Mouse (Mus musculus) bone marrow, adult 2 months (tissue): ENCODE measurements around the gene Ablim1.

Source experiments
- CTCF ChIP-seq: fragments of 200-500 bp; IDR thresholded peaks from 2 replicates; pipeline ENCODE4 v1.5.1; 2011; ENCODE audit warnings: low read length, control low read depth; ENCODE audit not compliant: control insufficient read depth, insufficient read depth
- POLR2A ChIP-seq: fragments of 200-500 bp; IDR thresholded peaks from 2 replicates; pipeline ENCODE4 v1.6.1; 2011; ENCODE audit warnings: low read depth, mild to moderate bottlenecking, control low read depth, low read length, borderline replicate concordance; ENCODE audit not compliant: control insufficient read depth

- no peak for TF ChIP-seq POLR2A
- TF ChIP-seq CTCF = no peak
Measured at GRCm38 (mm10) chr19:57119661-57120060, 195.1 kb downstream of the Ablim1 start.
